Mouse (Mus musculus): Measurements from ENCODE around the gene Elovl5. TPM values are rescaled to one million over a fixed set of nuclear protein-coding genes. Genes with fewer than 3 reads are reported as not detected.

Gene Elovl5
- polyA plus RNA-seq, 1 experiment from 2014 or later: 61.6 TPM

DNA sequence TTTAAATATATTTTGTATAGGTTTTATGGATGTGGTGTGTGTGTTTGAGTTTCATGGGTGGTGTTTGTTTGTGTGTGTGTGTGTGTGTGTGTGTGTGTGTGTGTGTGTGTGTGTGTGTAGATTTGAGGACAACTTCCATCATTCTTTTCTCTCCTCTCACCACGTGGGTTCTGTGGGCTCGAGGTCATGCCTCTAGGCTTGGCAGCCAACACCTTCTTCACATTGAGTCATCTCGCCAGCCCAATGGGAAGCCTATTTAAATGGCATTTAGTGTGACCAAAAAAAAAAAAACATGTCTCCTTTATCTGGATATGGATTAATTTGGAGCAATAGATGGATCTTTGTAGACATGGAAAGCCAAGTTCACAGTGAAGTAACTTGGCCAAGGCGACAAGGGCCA lies 94.9 kb downstream of the Elovl5 start:
- Histone ChIP-seq H3K4me2 (no peak overlapping the region), H3K36me3 (ENCODE audit: poor library complexity, severe bottlenecking) (no peaks in the 10 kb centered on the region), H3K27ac (no peak overlapping the region), H3K27me3 (no peaks in the 10 kb centered on the region), H3K4me1 (no peaks in the 10 kb centered on the region), H3K9ac (no peak overlapping the region), H3K9me3 (replicated peaks) (no peaks in the 10 kb centered on the region), H3K4me3 (no peak overlapping the region)
- 84% methylated on average over 4 of the region's 4 CpGs for WGBS
- ATAC-seq: no peak

DNA sequence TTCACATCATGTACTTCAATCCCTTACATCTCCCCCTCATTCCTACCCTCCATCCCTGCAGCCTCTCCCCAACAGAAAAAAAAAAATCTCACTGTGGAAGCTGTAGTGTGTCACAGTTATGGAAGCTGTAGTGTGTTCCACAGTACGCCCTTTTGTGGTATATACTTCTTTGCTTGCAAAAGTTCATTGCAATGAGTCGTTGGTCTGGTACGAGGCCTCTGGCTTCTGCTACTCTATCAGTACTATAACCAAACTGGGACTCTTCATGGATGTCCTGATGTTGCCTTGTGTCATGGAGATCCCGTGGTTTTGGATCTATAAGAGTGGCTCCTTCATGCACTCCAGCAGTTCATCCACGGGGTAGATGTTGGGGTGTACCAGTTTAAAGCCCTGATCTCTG lies 95.5 kb downstream of the Elovl5 start:
- WGBS: 87% methylated on average over 5 of the region's 5 CpGs
- Histone ChIP-seq H3K9ac (no peak overlapping the region), H3K27ac (no peak overlapping the region), H3K36me3 (ENCODE audit: poor library complexity, severe bottlenecking) (no peaks in the 10 kb centered on the region), H3K4me3 (no peak overlapping the region), H3K4me1 (no peaks in the 10 kb centered on the region), H3K9me3 (replicated peaks) (no peaks in the 10 kb centered on the region), H3K27me3 (no peaks in the 10 kb centered on the region), H3K4me2 (no peak overlapping the region)
- ATAC-seq: no peak

DNA sequence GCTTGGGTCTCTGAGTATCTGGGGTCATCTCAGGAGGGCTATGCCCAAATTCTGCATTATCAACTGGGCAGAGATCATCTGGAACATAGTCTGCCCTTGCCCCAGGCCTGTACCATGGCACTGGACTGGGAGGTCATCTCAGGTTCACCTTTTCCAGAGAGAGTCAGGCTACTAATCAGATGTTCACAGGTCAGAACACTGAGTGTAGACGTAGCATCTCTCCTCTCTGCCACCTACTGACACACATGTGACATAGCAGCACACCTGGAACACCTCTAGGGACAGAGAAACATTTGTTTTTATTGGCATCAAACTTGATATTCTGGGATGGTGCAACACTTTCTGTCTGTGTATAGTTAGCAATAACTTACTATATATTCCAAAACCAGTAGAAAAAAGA lies 96.6 kb downstream of the Elovl5 start:
- H3K4me1 ChIP-seq: no peaks in the 10 kb centered on the region
- no peak overlapping the region for H3K4me3 ChIP-seq
- H3K9me3 ChIP-seq (replicated peaks): no peaks in the 10 kb centered on the region
- H3K27me3 ChIP-seq: no peaks in the 10 kb centered on the region
- no peaks in the 10 kb centered on the region for H3K36me3 ChIP-seq (ENCODE audit: poor library complexity, severe bottlenecking)
- H3K27ac ChIP-seq: no peak overlapping the region
- H3K4me2 ChIP-seq: no peak overlapping the region
- WGBS: 39% methylated on average over 1 of the region's 1 CpGs
- H3K9ac ChIP-seq: no peak overlapping the region
- no peak for ATAC-seq

DNA sequence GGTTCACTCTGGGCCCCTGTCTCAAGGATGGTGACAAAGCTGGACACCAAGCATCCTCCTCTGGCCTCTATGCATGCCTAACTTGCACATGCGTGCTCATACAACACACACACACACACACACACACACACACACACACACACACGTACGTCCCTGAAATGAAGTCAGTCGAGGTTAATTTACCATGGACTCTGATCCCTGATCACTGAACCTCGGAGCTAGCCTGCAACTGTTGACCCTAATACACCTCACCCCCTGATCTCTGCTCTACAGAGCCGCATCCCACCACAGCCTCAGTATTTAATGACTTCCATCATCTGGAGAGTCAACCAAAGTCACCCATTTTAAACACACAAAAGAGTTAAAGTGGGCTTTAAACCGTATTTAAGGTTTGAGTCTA lies 98.7 kb downstream of the Elovl5 start:
- no peak overlapping the region for H3K9ac ChIP-seq
- H3K4me2 ChIP-seq: no peak overlapping the region
- no peaks in the 10 kb centered on the region for H3K4me1 ChIP-seq
- H3K27me3 ChIP-seq: no peaks in the 10 kb centered on the region
- H3K4me3 ChIP-seq: no peak overlapping the region
- H3K27ac ChIP-seq: no peak overlapping the region
- 90% methylated on average over 7 of the region's 7 CpGs for WGBS
- no peak for ATAC-seq
- H3K36me3 ChIP-seq (ENCODE audit: poor library complexity, severe bottlenecking): no peaks in the 10 kb centered on the region
- no peaks in the 10 kb centered on the region for H3K9me3 ChIP-seq (replicated peaks)

DNA sequence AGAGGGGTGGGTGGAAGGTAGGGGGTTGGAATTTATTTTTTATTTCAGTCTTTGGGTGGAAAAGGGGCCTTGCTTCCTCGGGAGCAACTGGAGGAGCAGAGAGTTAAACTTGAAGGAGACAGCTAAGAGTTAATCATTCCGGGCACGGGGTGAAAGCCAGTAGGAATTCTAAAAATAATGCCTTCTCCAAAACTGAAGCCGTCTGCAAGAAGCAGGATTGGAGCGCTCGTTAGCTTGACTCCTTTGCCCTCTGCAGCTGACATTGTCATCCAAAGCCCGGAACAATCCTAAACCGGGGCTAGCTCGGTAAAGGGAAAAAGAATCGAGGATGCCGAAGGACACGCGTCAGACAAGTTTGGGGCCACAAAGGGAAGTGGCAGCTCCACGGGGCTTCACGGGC lies 99.1 kb downstream of the Elovl5 start:
- H3K4me3 ChIP-seq: no peak overlapping the region
- H3K4me2 ChIP-seq: no peak overlapping the region

DNA sequence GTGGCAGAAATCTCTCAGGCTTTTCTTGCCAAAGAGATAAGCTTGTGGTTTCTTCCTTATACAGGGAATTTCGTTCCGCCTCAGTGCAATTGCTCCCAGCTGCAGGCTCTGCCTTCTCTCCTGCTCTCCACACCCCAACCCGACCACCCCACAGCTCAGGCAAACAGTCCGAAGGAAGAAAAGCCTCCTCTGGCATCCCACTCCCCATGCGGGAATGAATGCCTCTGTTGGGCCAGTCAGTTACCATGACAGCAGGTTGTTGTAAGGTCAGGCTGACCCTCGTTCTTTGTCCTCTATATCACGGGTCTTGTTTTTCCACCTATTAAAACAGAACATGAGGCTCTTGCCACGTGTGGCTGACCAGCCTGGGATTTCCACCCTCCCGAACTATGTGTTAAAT lies 104.1 kb downstream of the Elovl5 start:
- no peaks in the 10 kb centered on the region for H3K9me3 ChIP-seq (replicated peaks)
- no peak overlapping the region for H3K27ac ChIP-seq
- no peaks in the 10 kb centered on the region for H3K36me3 ChIP-seq (ENCODE audit: poor library complexity, severe bottlenecking)
- peaks cover 8% of the 10 kb centered on the region; the same call in 1 of the 2 replicates for H3K4me1 ChIP-seq
- peak; percentile 39; the same call in 1 of the 2 replicates for ATAC-seq
- 11% methylated on average over 9 of the region's 9 CpGs for WGBS
- no peak overlapping the region for H3K9ac ChIP-seq
- no peak overlapping the region for H3K4me2 ChIP-seq
- H3K27me3 ChIP-seq: no peaks in the 10 kb centered on the region
- H3K4me3 ChIP-seq: no peak overlapping the region

More for the DNA sequence above, 99.1 kb downstream of the Elovl5 start:
- no peaks in the 10 kb centered on the region for H3K9me3 ChIP-seq (replicated peaks)
- peaks cover 5% of the 10 kb centered on the region; the same call in 1 of the 2 replicates for H3K4me1 ChIP-seq
- no peak for ATAC-seq
- H3K27me3 ChIP-seq: no peaks in the 10 kb centered on the region
- no peak overlapping the region for H3K9ac ChIP-seq
- no peaks in the 10 kb centered on the region for H3K36me3 ChIP-seq (ENCODE audit: poor library complexity, severe bottlenecking)
- no peak overlapping the region for H3K27ac ChIP-seq
- WGBS: 57% methylated on average over 15 of the region's 15 CpGs

DNA sequence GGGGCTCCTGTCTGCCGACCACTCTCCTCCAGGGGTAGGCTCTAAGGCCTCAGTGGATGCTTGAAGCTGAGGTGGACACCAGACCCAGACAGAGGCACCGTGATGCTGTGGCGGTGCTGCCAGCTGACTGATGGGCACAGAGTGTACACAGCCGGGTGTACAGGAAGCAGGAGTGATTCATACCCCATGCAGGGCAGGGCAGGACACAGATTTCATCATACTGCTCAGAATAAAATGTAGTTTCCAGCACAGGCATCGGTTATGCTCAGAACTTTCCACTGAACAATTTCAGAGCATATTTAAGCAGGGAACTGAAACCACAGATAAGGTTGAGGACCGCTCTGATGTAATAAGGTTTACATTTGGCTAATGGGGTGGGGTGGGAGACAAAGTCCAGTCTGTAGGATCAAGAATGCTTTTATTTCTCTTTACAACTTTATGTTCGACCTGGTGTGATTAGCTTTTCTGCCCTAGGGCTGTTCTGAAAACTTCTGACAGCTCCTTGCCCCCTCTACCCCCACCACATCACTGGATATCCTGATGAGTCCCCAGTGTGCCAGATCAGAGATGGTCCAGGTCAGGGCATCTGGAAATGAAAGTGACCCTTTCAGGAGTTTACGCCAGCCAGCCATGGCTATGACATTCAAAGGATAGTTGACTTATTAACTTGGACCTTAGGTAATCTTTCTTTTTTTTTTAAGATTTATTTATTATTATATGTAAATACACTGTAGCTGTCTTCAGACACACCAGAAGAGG lies 105.2 kb downstream of the Elovl5 start:
- H3K9ac ChIP-seq: no peak overlapping the region
- ATAC-seq: no peak
- H3K4me1 ChIP-seq: peaks cover 8% of the 10 kb centered on the region; the same call in 1 of the 2 replicates
- H3K4me2 ChIP-seq: no peak overlapping the region
- H3K27me3 ChIP-seq: no peaks in the 10 kb centered on the region
- 90% methylated on average over 8 of the region's 8 CpGs for WGBS
- H3K36me3 ChIP-seq (ENCODE audit: poor library complexity, severe bottlenecking): no peaks in the 10 kb centered on the region
- no peak overlapping the region for H3K4me3 ChIP-seq
- no peaks in the 10 kb centered on the region for H3K9me3 ChIP-seq (replicated peaks)
- no peak overlapping the region for H3K27ac ChIP-seq

DNA sequence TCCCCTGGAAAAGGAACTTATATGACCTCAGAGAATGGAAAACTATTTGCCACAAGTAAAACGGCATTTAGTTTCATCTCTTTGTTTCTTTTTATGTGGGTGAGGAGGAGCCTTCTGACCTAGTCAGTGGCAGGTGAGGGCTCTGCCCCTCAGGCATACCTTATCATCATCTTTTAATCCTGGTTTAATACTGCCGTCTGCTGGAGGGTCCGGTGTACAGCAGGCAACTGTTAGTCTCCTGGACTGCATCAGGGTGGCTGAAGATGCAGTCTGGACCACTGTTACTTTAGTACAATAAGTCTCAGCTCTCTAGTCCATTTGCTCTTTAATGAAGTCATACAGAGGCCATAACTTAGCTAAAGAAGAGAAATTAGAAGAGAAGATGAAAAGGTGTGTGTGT lies 107.7 kb downstream of the Elovl5 start:
- Histone ChIP-seq H3K36me3 (ENCODE audit: poor library complexity, severe bottlenecking) (no peaks in the 10 kb centered on the region), H3K9ac (no peak overlapping the region), H3K27ac (no peak overlapping the region), H3K4me1 (peaks cover 8% of the 10 kb centered on the region; the same call in 1 of the 2 replicates), H3K27me3 (no peaks in the 10 kb centered on the region), H3K9me3 (replicated peaks) (no peaks in the 10 kb centered on the region), H3K4me3 (no peak overlapping the region), H3K4me2 (no peak overlapping the region)
- 17% methylated on average over 3 of the region's 3 CpGs for WGBS
- ATAC-seq: peak; percentile 86

DNA sequence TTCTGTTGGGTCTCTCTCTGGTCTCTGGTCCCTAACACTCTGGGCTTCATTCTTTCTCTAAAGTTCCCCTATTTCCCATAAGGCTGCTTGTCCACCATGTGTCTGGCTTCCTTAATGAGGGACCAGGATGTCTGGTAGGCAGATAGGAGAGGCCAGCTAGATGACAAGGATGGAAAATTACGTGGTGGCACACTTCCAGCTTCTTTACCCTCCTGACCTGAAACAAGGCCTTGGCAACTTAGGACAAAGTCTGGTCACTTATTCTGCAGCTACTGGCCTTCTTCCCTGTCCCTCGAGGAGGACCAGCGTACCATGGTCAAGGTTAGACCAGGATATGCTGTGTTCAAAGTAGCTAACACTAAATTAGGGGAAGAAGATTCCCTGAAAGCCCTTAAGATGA lies 109.9 kb downstream of the Elovl5 start:
- H3K4me1 ChIP-seq: no peaks in the 10 kb centered on the region
- ATAC-seq: no peak
- H3K9me3 ChIP-seq (replicated peaks): no peaks in the 10 kb centered on the region
- WGBS: 81% methylated on average over 3 of the region's 3 CpGs
- no peak overlapping the region for H3K4me2 ChIP-seq
- no peaks in the 10 kb centered on the region for H3K27me3 ChIP-seq
- H3K9ac ChIP-seq: no peak overlapping the region
- no peak overlapping the region for H3K27ac ChIP-seq
- H3K4me3 ChIP-seq: no peak overlapping the region
- no peaks in the 10 kb centered on the region for H3K36me3 ChIP-seq (ENCODE audit: poor library complexity, severe bottlenecking)

DNA sequence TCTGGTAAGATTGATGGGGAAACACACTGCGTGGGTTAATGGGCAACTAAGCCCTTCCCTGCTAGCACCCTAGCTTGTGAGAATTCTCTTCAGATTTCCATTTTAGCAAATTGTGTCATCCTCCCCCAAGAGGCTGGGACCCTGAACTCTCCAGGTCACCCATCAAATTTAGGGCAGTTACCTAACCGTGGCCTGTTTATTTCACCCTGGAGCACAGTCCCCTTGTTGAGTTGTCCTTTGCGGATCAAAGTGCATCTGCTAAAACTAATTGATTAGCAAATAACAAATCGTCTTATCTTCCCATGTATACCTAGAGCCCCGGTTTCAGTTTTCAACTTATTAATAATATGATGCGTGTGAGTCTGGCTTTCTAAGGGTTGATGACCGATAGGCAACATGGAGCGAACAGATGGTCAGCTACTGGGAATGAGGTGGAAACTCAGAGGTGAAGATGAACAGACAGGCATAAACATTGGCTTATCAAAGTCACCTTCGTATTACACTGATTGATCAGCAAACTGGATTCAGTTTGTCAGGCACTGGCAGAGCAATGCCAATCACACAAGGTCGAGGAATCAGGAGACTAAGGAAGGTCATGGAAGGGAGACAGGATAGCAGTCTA lies 113.8 kb downstream of the Elovl5 start:
- Histone ChIP-seq H3K9me3 (replicated peaks) (no peaks in the 10 kb centered on the region), H3K4me2 (no peak overlapping the region), H3K9ac (no peak overlapping the region), H3K36me3 (ENCODE audit: poor library complexity, severe bottlenecking) (no peaks in the 10 kb centered on the region), H3K4me3 (no peak overlapping the region), H3K27me3 (no peaks in the 10 kb centered on the region), H3K4me1 (no peaks in the 10 kb centered on the region), H3K27ac (no peak overlapping the region)
- 91% methylated on average over 10 of the region's 10 CpGs for WGBS
- ATAC-seq: no peak

DNA sequence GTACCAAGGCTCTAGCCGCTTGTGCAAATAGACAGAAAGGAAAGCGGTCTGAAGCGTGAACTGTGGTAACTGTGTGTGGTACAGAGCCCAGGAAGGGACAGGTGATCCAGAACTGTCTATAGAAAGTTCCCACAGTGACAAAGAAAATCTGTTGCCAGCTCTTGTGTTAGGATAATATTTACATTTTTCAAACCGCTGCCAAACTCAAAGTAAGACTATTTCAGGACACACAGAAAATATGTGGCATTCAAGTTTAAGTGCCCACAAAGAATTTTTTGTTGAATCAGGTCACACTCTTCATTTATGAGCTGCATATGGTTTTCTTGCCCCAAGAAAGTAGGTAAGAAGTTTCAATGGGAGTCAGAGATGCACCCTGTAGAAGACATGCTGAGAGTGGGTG lies 115.8 kb downstream of the Elovl5 start:
- 95% methylated on average over 4 of the region's 4 CpGs for WGBS
- Histone ChIP-seq H3K27me3 (no peaks in the 10 kb centered on the region), H3K9me3 (replicated peaks) (no peaks in the 10 kb centered on the region), H3K4me2 (no peak overlapping the region), H3K4me1 (no peaks in the 10 kb centered on the region), H3K9ac (no peak overlapping the region), H3K36me3 (ENCODE audit: poor library complexity, severe bottlenecking) (no peaks in the 10 kb centered on the region), H3K4me3 (no peak overlapping the region), H3K27ac (no peak overlapping the region)
- ATAC-seq: no peak

All from forebrain, embryonic 13.5 days (tissue).